Mouse (Mus musculus) embryonic facial prominence, embryonic 12.5 days (tissue): ENCODE results near the gene Oscp1. TPM values are rescaled to one million over a fixed set of nuclear protein-coding genes. Genes with fewer than 3 reads are reported as not detected.

ENCODE experiments used
- ATAC-seq: fragments of 200-750 bp; cut with Nextera tagmentation; 2 replicates; pipeline ENCODE4 v1.8.0; 2017; ENCODE audit not compliant: insufficient number of reproducible peaks, insufficient read depth, low FRiP score, low TSS enrichment
- H3K27ac ChIP-seq: fragments of 300-500 bp; sonication (generic); 2 replicates; pipeline ENCODE4 v1.5.1; 2016; ENCODE audit warnings: mild to moderate bottlenecking
- H3K27me3 ChIP-seq: fragments of 300-500 bp; sonication (generic); 2 replicates; pipeline ENCODE4 v1.6.1; 2016; ENCODE audit warnings: mild to moderate bottlenecking, moderate library complexity
- H3K36me3 ChIP-seq: fragments of 300-500 bp; sonication (generic); 2 replicates; pipeline ENCODE4 v1.6.1; 2016; ENCODE audit warnings: mild to moderate bottlenecking
- H3K4me1 ChIP-seq: fragments of 300-500 bp; sonication (generic); 2 replicates; pipeline ENCODE4 v1.6.1; 2016
- H3K4me2 ChIP-seq: fragments of 300-500 bp; sonication (generic); replicated peaks from 2 replicates; pipeline ENCODE4 v1.6.1; 2016; ENCODE audit warnings: mild to moderate bottlenecking, moderate library complexity
- H3K4me3 ChIP-seq: fragments of 300-500 bp; sonication (generic); 2 replicates; pipeline ENCODE4 v1.5.1; 2016; ENCODE audit warnings: mild to moderate bottlenecking
- H3K9ac ChIP-seq: fragments of 300-500 bp; sonication (generic); 2 replicates; pipeline ENCODE4 v1.6.1; 2016; ENCODE audit warnings: mild to moderate bottlenecking, moderate library complexity
- H3K9me3 ChIP-seq: fragments of 300-500 bp; sonication (generic); 2 replicates; pipeline ENCODE4 v1.6.1; 2016; ENCODE audit warnings: mild to moderate bottlenecking, moderate library complexity
- WGBS: fragments of 180-500 bp; shearing (Covaris S2); methylation state at CpG from one replicate; pipeline ENCODE4 v1.1.7; 2016; 5-methylcytosine and 5-hydroxymethylcytosine counted together
- polyA plus RNA-seq: library from polyadenylated mRNA; unstranded; fragments of >200 nt; fragmentation: Nextera tagmentation; extraction: Ambion mirVana; gene quantifications from 2 replicates; pipeline ENCODE4 v1.2.1, GENCODE M21; 2016

Oscp1 gene
- polyA plus RNA-seq: 15.8 and 21.7 TPM in 2 replicates

DNA sequence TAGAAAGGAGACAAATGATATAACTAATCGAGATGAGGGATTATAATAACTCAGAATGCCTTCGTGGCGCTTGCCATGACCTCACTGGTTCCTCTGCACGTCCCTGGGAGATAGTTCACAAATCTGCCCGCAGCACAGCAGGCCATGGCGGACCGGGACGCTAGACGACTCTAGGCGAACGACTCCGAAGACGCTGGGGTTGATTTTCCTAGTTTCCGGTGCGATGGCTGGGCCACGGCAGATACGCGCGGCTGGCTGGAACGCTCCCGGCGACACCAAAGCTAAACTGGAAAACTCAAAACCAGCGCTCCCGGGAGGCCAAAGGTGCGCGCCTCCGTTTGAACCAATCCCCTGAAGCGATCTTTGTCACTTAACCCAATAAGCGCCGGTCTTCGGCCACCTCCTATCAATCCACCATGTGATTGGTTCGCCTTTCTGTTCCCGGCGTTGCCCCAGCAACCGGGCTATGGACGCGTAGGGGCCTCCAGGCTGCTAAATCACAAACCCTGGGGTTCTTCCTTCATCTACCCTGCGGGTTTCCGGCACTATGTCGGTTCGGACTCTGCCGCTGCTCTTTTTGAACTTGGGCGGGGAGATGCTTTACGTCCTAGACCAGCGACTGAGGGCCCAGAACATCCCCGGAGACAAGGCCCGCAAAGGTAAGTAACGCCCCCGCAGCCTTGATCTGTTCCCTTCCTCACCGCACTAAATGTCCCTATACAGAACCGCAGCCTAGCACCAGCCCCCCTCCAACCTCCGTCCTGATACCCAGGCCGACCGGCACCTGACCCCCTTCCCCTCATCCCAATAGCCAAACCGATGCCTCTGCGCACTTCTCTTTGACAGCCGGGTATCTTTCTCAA is at the start of gene Oscp1:
Oscp1 (plus strand) TSS at position 432 of the 863 bp plus-strand sequence.
- WGBS: under 1% methylated on average over 57 of the region's 57 CpGs
- peak within 1 kb of the TSS; percentile 56; the same call in 1 of the 2 replicates for H3K27ac ChIP-seq

DNA sequence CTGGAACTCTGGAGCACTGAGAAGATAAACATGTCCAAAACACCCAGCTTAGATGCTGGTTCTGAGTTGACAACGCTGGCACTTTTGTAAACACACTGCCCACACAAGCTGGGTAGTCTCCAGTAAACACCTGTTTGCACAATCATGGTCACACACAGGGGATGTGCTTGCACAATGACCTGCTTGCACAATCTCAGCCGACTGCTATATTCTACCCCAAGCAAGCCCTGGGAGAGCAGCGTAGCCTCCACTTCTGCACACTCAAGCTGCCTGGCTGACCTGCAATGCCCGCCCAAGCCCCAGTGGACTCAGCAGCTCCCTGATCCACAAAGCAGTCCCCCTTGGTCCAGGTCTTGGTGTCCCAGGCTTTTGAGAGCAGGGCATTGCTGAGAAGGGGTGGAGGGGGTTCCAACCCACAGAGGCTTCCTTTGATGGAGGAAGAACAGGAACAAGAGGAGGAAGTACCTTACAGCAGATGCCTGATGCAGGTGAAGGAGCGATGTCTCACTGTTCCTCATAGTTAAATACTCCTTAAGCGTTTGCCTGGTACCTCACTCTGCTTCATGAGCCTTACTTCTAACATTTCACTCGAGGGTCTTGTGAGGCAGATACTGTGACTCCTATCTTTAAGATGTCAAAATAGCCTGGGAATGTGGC is 40.6 kb upstream of the Oscp1 start:
- ATAC-seq: no peak

More for the DNA sequence above, at the start of gene Oscp1:
- peak; percentile 93 for ATAC-seq
- Histone ChIP-seq H3K4me3 (peak within 1 kb of the TSS; percentile 61), H3K4me1 (peaks cover 17% of the 10 kb centered on the region), H3K36me3 (peaks cover 22% of the 10 kb centered on the region), H3K27me3 (no peaks in the 10 kb centered on the region), H3K4me2 (peak within 1 kb of the TSS; percentile 82), H3K9me3 (no peaks in the 10 kb centered on the region), H3K9ac (peak within 1 kb of the TSS; percentile 62)

DNA sequence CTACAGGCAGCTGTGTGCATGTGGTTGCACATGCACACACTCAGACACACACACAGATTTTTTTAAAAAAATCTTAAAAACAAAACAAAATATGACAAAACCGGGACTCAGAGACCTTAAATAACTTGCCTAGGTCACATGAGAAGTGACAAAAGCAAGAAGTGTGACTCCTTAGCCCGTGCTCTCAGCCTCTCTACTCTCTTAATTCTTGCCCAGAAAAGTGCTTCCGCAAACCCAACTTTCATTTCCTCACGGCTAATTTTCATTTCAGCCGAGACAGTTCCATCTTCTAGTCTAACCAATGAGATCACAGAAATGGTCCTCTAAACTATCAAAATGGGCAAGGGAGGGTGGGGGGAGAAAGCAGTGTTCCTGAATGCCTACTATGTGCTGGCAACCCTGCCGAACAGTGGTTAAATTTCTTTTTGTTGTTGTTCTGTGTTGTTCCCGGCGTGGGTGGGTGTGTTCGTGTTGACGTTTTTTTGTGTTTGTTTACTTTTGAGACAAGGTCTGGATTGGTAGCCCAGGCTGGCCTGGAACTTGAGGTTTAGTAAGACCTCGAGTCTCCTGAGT is 39.3 kb upstream of the Oscp1 start:
- Histone ChIP-seq H3K4me2 (no peak overlapping the region), H3K4me3 (no peak overlapping the region), H3K4me1 (no peaks in the 10 kb centered on the region), H3K36me3 (no peaks in the 10 kb centered on the region), H3K27me3 (no peaks in the 10 kb centered on the region), H3K9ac (no peak overlapping the region), H3K27ac (no peak overlapping the region), H3K9me3 (no peaks in the 10 kb centered on the region)
- no peak for ATAC-seq
- 78% methylated on average over 11 of the region's 11 CpGs for WGBS

More for the DNA sequence above, 40.6 kb upstream of the Oscp1 start:
- H3K36me3 ChIP-seq: no peaks in the 10 kb centered on the region
- WGBS: 83% methylated on average over 7 of the region's 7 CpGs
- no peak overlapping the region for H3K4me2 ChIP-seq
- H3K27ac ChIP-seq: no peak overlapping the region
- no peak overlapping the region for H3K9ac ChIP-seq
- H3K4me1 ChIP-seq: no peaks in the 10 kb centered on the region
- no peak overlapping the region for H3K4me3 ChIP-seq
- H3K27me3 ChIP-seq: no peaks in the 10 kb centered on the region
- no peaks in the 10 kb centered on the region for H3K9me3 ChIP-seq

DNA sequence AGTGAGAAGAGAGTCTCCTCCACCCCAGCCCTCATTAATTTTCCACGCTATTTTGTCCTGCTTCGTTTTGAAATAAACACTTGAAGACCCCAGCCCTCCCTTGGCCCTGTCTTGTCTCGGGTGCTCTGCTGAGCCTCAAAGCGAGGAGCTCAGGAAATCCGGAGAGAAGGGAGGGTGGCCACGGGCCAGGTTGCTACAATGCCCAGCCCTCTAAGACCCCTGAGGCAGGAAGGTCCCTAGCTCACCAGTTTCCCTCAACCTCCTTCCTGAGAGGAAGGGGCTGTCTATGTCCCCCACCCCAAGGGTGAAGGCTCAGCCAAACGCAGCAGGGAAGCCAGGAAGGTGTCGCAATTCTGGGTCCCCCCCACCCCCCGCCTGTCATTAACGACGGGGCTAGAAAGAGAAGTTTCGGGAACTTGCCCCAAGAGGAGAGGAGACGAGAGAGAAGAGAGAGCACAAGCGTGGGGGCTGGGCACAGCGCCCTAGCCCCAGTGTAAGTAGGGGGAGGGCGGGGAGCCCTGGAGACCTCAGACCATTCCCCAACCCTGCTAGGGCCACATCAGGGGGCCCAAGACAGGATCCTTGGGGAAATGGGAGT is 34.0 kb upstream of the Oscp1 start, which contains the start of gene Csf3r:
Csf3r (plus strand) TSS at position 248 of the 598 bp plus-strand sequence.
- 52% methylated on average over 16 of the region's 16 CpGs for WGBS
- no peaks in the 10 kb centered on the region for H3K27me3 ChIP-seq
- ATAC-seq: no peak

DNA sequence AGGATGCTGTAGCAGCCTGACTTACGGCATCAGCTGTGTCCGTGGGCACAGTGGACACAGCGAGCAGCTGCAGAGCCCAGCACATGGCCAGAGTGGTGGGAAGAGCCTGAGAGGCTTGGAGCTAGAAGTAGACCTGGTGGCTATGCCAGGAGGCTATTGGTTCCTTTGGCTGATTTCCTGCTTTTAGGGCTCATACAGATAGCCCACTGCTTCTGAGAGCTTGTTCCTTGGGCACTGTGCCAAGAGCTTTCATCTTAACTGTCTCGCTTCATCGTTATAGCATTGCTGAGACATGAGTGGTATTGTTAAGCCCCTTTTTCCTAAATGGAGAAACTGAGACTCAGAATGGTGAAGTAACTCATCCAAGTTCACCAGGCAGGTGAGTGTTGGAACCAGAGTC is 32.6 kb upstream of the Oscp1 start:
- no peak for ATAC-seq
- no peak overlapping the region for H3K4me3 ChIP-seq
- 86% methylated on average over 5 of the region's 5 CpGs for WGBS
- no peaks in the 10 kb centered on the region for H3K36me3 ChIP-seq
- H3K4me1 ChIP-seq: no peaks in the 10 kb centered on the region
- no peaks in the 10 kb centered on the region for H3K27me3 ChIP-seq
- no peak overlapping the region for H3K4me2 ChIP-seq
- no peak overlapping the region for H3K27ac ChIP-seq
- no peak overlapping the region for H3K9ac ChIP-seq
- no peaks in the 10 kb centered on the region for H3K9me3 ChIP-seq

More for the DNA sequence above, 34.0 kb upstream of the Oscp1 start, which contains the start of gene Csf3r:
- Histone ChIP-seq H3K27ac (no peak within 1 kb of the TSS), H3K4me3 (no peak within 1 kb of the TSS), H3K9ac (no peak within 1 kb of the TSS), H3K4me1 (no peaks in the 10 kb centered on the region), H3K9me3 (no peaks in the 10 kb centered on the region), H3K36me3 (no peaks in the 10 kb centered on the region), H3K4me2 (no peak within 1 kb of the TSS)

DNA sequence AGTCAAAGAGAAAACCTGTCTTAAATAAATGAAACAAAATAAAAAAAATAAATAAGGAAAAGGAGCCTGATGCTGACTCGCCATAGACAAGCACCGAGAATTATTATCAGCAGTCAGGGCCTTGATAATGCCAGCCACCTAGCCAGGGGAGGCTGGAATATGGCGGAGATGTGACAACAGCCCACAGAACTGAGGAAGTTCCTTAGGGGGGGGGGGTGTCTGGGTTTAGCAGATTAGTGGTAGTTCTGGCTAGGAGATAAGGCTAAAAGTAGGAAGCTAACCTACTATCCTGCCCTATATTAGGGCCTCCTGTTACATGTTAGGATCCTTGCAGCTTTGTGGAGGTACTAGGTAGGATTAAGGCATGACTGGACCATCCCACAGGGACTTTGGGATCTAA is 30.4 kb upstream of the Oscp1 start:
- Histone ChIP-seq H3K27ac (no peak overlapping the region), H3K9ac (no peak overlapping the region), H3K9me3 (no peaks in the 10 kb centered on the region), H3K36me3 (no peaks in the 10 kb centered on the region), H3K4me2 (no peak overlapping the region), H3K27me3 (no peaks in the 10 kb centered on the region), H3K4me1 (no peaks in the 10 kb centered on the region), H3K4me3 (no peak overlapping the region)
- ATAC-seq: no peak
- WGBS: 88% methylated on average over 3 of the region's 3 CpGs

DNA sequence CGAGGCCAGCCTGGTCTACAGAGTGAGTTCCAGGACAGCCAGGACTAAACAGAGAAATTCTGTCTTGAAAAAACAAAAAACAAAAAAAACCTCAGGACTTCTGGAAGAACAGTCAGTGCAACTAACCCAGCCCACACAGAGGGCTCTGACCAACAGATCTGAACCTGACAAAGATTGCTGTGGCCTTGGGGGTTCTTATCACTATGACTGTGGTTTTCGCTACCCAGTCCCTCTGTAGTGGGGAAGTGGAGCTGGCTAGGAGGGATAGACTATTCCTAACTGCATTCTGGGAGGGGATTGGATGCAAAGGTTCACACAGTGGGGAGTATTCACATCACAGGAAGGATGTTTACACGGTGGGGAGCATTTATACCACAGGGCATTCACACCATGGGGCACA is 29.3 kb upstream of the Oscp1 start:
- Histone ChIP-seq H3K4me2 (no peak overlapping the region), H3K27ac (no peak overlapping the region), H3K9ac (no peak overlapping the region), H3K9me3 (no peaks in the 10 kb centered on the region), H3K4me1 (no peaks in the 10 kb centered on the region), H3K36me3 (no peaks in the 10 kb centered on the region), H3K4me3 (no peak overlapping the region), H3K27me3 (no peaks in the 10 kb centered on the region)
- ATAC-seq: no peak
- WGBS: 68% methylated on average over 3 of the region's 3 CpGs

DNA sequence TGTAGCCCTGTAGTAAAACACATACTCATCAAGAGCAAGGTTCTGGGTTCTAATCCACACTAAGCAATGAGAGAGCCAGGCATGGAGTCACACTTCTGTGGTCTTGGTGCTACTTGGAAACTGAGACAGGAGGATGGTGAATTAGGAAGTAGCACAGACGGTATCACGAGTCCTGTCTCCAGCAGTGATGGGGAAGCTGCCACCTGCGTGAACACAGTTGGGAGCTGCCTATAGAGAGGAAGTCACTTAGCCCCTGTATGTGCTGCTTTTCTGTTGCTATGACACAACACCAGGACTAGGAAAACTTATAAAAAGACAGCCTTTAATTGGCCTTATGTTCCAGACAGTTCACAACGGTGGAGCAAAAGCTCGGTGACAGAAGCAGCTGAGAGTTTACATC is 27.7 kb upstream of the Oscp1 start:
- Histone ChIP-seq H3K36me3 (no peaks in the 10 kb centered on the region), H3K4me3 (no peak overlapping the region), H3K27ac (no peak overlapping the region), H3K9ac (no peak overlapping the region), H3K9me3 (no peaks in the 10 kb centered on the region), H3K4me1 (no peaks in the 10 kb centered on the region), H3K27me3 (no peaks in the 10 kb centered on the region), H3K4me2 (no peak overlapping the region)
- ATAC-seq: no peak
- 80% methylated on average over 5 of the region's 5 CpGs for WGBS

DNA sequence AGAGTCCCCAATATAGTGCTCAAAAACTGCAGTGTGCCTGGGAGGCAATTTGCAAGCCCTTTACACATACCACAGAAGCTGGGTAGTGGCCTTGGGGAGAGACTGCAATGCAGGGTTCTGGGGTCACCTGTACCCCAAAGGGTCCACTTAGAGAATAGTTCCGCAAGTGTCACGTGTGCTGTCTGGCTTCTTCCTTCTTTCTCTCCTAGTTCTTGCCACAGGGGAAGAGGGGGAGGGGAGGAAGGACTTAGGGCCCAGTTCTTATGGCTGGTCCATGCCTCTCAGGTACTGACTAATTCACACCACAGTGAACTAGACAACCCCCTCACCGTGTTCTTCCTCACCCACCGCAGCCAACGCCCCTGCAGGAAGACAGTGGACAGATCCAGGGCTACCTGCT is 23.0 kb upstream of the Oscp1 start:
- Histone ChIP-seq H3K4me1 (no peaks in the 10 kb centered on the region), H3K4me3 (no peak overlapping the region), H3K36me3 (no peaks in the 10 kb centered on the region), H3K9me3 (no peaks in the 10 kb centered on the region), H3K9ac (no peak overlapping the region), H3K4me2 (no peak overlapping the region), H3K27me3 (no peaks in the 10 kb centered on the region), H3K27ac (no peak overlapping the region)
- ATAC-seq: no peak
- 78% methylated on average over 5 of the region's 5 CpGs for WGBS

DNA sequence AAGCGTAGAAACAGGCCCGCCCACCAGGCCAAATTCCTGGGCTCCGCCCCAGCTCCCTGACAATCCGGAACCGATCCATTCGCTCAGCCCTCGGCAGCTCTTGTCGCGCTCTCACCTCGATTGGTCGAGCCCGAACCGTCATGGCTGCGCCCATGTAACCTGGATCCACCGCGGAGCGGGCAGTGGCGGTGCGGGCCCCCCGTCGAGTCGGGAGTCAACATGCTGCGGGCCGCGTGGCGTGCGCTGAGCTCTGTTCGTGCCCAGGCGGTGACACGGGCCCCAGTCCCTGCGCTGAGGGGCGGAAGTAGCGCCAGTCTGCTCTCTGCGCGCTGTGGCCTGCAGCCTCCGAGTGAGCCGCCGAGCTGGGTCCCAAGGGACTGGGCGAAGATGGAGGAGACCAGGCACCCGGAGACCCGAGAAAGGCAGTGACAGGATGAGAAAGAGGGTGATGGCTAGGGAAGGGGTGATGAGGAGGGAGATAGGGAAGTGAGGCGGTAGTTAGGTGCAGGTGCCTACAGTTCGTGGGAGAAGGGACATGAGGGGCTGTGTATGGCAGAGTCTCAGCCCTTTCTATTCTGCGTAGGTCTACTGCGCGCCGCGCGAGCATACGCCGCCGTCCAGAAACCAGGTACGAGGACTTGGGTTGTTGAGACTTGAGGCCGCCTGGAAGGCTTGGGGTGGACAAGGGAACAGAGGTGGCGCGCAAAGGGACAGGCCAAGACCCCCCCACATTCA is 11.3 kb upstream of the Oscp1 start, which contains the start of gene Mrps15:
Mrps15 (plus strand) TSS at position 75 of the 735 bp plus-strand sequence.
- H3K9me3 ChIP-seq: no peaks in the 10 kb centered on the region
- H3K27me3 ChIP-seq: no peaks in the 10 kb centered on the region
- peaks cover 7% of the 10 kb centered on the region for H3K4me1 ChIP-seq
- peaks cover 22% of the 10 kb centered on the region for H3K36me3 ChIP-seq
- peak; percentile 95 for ATAC-seq
- H3K4me3 ChIP-seq: peak within 1 kb of the TSS; percentile 98
- peak within 1 kb of the TSS; percentile 64 for H3K27ac ChIP-seq
- H3K4me2 ChIP-seq: peak within 1 kb of the TSS; percentile 62
- peak within 1 kb of the TSS; percentile 82 for H3K9ac ChIP-seq
- under 1% methylated on average over 56 of the region's 56 CpGs for WGBS

DNA sequence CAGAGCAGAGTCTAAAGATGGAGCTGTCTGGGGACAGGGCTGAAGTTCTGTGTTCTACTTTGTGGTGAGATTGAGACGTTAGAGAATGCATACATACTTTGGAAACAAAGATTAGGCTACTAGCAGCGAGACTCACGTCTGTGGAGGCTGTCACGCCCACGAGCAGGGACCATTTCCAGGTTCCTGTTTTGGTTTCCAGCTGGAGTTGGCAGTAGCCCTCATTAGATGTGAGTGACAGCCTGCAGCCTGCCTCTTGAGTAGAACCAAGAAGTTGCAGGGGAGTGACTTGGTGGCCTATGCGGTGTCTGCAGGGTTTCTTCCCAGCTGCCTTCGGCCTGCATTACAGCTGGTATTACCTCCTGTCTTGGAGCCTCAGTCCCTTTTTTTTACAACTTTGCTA is 6.7 kb upstream of the Oscp1 start:
- no peak overlapping the region for H3K9ac ChIP-seq
- no peak overlapping the region for H3K27ac ChIP-seq
- WGBS: 85% methylated on average over 7 of the region's 7 CpGs
- no peak overlapping the region for H3K4me2 ChIP-seq
- H3K4me3 ChIP-seq: no peak overlapping the region
- H3K36me3 ChIP-seq: peaks cover 49% of the 10 kb centered on the region
- no peaks in the 10 kb centered on the region for H3K9me3 ChIP-seq
- no peak for ATAC-seq
- H3K4me1 ChIP-seq: peaks cover 7% of the 10 kb centered on the region
- no peaks in the 10 kb centered on the region for H3K27me3 ChIP-seq
